Mouse (Mus musculus): ENCODE measurements at regions not wholly inside any gene's neighbourhood (a gene's known extent, or its start where the extent isn't known, plus 50 kb on each side); places are given as distances from the start of the nearest gene placed in this dataset.

- no peak for TF ChIP-seq CTCF (IDR thresholded peaks at IDR 0.05; ENCODE audit: low read depth, low read length)
- no peak for TF ChIP-seq POLR2A (IDR thresholded peaks at IDR 0.05; ENCODE audit: borderline replicate concordance, low read depth, low read length)
Observed at GRCm38 (mm10) chr9:46421688-46422274, 102.0 kb upstream of the 4931429L15Rik start.

Data from bone marrow macrophage, adult 2 months (primary cell).